Mouse (Mus musculus) cortical plate, adult 2 months (tissue): ENCODE results near the gene Mup5.

Experiments
- CTCF ChIP-seq: fragments of 200-500 bp; IDR thresholded peaks from 2 replicates; pipeline ENCODE4 v1.5.1; 2011; ENCODE audit warnings: mild to moderate bottlenecking, control low read depth, low read length; ENCODE audit not compliant: insufficient read depth; ENCODE audit errors: extremely low read depth
- POLR2A ChIP-seq: fragments of 200-500 bp; IDR thresholded peaks from 2 replicates; pipeline ENCODE4 v1.6.1; 2011; ENCODE audit warnings: mild to moderate bottlenecking, low read length, control low read depth; ENCODE audit not compliant: insufficient read depth; ENCODE audit errors: extremely low read depth

GRCm38 (mm10) chr4:61855831-61856698, 21.0 kb upstream of the Mup5 start:
- TF ChIP-seq CTCF (no peak), POLR2A (no peak)
